Mouse (Mus musculus) hindbrain, embryonic 14.5 days (tissue): ENCODE results near the gene Myod1. TPM values are rescaled to one million over a fixed set of nuclear protein-coding genes. Genes with fewer than 3 reads are reported as not detected.

Experiments
- ATAC-seq: fragments of 200-750 bp; cut with Nextera tagmentation; 2 replicates; pipeline ENCODE4 v1.8.0; 2017; ENCODE audit warnings: moderate number of reproducible peaks, mild to moderate bottlenecking, moderate TSS enrichment, moderate library complexity; ENCODE audit not compliant: low FRiP score
- DNase-seq: peaks from one replicate; pipeline ENCODE4 v3.0.0-alpha.2; 2015; ENCODE audit warnings: low spot score
- H3K27ac ChIP-seq: fragments of 300-500 bp; sonication (generic); 2 replicates; pipeline ENCODE4 v1.5.1; 2014; ENCODE audit warnings: mild to moderate bottlenecking, moderate library complexity
- H3K27me3 ChIP-seq: fragments of 300-500 bp; sonication (generic); 2 replicates; pipeline ENCODE4 v1.6.1; 2014; ENCODE audit warnings: mild to moderate bottlenecking, low read length, mixed read lengths; ENCODE audit not compliant: control insufficient read depth, insufficient read depth
- H3K36me3 ChIP-seq: fragments of 300-500 bp; sonication (generic); replicated peaks from 2 replicates; pipeline ENCODE4 v1.6.1; 2014; ENCODE audit not compliant: control insufficient read depth, insufficient read depth
- H3K4me1 ChIP-seq: fragments of 300-500 bp; sonication (generic); replicated peaks from 2 replicates; pipeline ENCODE4 v1.6.1; 2014; ENCODE audit warnings: antibody characterized with exemption, low read length, mixed read lengths; ENCODE audit not compliant: control insufficient read depth, insufficient read depth
- H3K4me2 ChIP-seq: fragments of 300-500 bp; sonication (generic); replicated peaks from 2 replicates; pipeline ENCODE4 v1.6.1; 2014; ENCODE audit warnings: mild to moderate bottlenecking, moderate library complexity
- H3K4me3 ChIP-seq: fragments of 300-500 bp; sonication (generic); replicated peaks from 2 replicates; pipeline ENCODE4 v1.5.1; 2014; ENCODE audit warnings: mild to moderate bottlenecking, low read length
- H3K9ac ChIP-seq: fragments of 300-500 bp; sonication (generic); 2 replicates; pipeline ENCODE4 v1.6.1; 2014
- H3K9me3 ChIP-seq: fragments of 300-500 bp; sonication (generic); 2 replicates; pipeline ENCODE4 v1.6.1; 2016; ENCODE audit warnings: low read length; ENCODE audit not compliant: control insufficient read depth
- WGBS: fragments of 180-500 bp; shearing (Covaris S2); extraction: QIAGEN DNeasy Blood & Tissue Kit; methylation state at CpG from one replicate; pipeline ENCODE4 v1.1.7; 2014; 5-methylcytosine and 5-hydroxymethylcytosine counted together
- polyA plus RNA-seq: library from polyadenylated mRNA; unstranded; fragments of >200 nt; fragmentation: Nextera tagmentation; extraction: Ambion mirVana; gene quantifications from 2 replicates; pipeline ENCODE4 v1.2.1, GENCODE M21; 2014

Myod1 gene
- polyA plus RNA-seq, 1 experiment from 2014 or later = 0.11 TPM

DNA sequence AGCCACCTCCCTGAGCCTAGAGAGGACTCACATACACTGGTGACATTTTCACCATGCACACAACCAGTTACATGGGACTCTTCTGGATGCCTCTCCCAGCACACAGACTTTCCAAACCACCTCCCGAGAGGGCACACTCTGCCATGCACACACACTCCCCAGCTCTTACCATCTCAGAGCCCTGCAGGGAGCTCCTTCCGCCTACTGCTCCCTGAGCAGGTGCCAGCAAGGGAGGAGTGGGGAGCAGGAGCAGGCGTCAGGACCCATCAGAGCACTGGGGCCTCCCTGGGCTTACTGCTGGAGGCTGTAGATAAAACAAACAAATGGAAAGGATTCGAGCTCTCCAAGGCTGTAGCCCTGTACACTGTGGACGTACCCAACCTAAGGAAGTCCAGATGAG is 45.3 kb downstream of the Myod1 start:
- Histone ChIP-seq H3K4me2 (no peak overlapping the region), H3K27me3 (no peaks in the 10 kb centered on the region), H3K4me3 (no peak overlapping the region), H3K36me3 (no peaks in the 10 kb centered on the region), H3K9me3 (no peaks in the 10 kb centered on the region), H3K27ac (peak overlapping the region; percentile 49), H3K4me1 (peaks cover 32% of the 10 kb centered on the region), H3K9ac (no peak overlapping the region)
- WGBS = 36% methylated on average over 5 of the region's 5 CpGs
- DNase-seq (no peak), ATAC-seq (no peak)

DNA sequence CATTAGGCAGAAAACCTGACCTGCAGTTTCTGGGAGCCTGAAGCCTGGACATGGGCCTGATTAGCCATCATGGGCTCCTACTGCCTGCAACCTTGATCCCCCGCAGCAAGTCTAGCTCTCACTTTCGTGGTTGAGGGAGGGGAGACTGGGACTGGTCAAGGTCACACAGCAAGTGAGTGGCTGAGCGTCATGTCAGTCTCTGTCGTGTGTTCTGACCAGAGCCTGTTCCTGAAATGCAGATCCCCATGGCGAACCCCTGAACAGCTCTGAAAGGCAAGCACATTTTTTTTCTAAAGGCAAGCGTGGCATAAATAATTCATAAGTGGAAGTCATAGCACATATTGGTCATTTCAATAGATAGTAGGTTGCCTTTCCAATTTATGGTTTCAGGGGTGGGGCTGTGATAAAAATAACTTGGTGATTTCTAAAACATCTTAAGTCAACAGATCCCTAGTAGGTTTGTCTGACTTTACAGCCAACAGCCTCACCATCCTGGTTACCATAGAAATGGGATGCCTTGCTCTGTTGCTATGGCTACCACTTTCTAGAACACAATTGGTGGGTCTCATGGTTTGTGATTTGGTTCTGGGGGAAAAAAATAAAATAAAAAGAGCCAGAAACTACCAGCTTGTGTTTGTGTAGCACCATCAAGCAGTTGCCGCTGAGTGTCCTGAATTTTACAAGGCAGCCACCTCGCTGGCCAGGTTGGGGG is 45.9 kb downstream of the Myod1 start:
- WGBS = 20% methylated on average over 8 of the region's 8 CpGs
- peaks cover 31% of the 10 kb centered on the region for H3K4me1 ChIP-seq
- H3K9me3 ChIP-seq = no peaks in the 10 kb centered on the region
- no peaks in the 10 kb centered on the region; the same call in 1 of the 2 replicates for H3K36me3 ChIP-seq
- peak overlapping the region; percentile 31 for H3K4me2 ChIP-seq
- peak overlapping the region; percentile 66 for H3K27ac ChIP-seq
- no peak overlapping the region for H3K9ac ChIP-seq
- H3K27me3 ChIP-seq = no peaks in the 10 kb centered on the region
- H3K4me3 ChIP-seq = no peak overlapping the region
- peak; percentile 56; the same call in 1 of the 2 replicates for ATAC-seq
- DNase-seq = peak; percentile 63

DNA sequence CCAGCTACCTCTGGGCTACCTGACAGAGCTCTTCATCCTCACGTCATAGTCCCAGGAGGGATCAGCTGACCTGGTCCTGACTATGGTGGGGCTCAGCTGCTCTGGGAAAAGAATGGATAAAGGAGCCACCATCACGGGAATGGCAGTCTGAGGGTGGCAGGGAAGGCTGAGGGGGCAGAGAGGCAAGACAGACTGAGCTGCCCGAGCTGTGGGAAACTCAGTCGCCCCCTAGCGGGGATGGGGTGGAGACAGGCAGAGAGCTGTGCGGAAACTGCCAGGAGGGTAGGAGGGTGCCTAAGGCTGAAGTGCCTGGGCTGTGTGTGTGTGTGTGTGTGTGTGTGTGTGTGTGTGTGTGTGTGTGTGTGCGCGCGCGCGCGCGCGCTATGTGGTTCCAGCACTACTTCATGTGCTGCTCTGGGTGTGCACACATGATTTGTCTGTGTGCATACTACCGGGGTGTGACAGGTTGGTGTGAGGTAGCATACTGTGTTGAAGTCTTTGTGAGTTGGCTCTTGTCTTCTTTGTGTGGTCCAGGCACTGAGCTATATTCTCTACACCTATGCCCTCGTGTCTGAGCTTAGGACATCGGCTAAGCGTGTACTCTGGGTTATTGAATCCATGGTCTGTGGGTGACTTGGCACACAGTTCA is 46.6 kb downstream of the Myod1 start:
- Histone ChIP-seq H3K27me3 (no peaks in the 10 kb centered on the region), H3K4me2 (peak overlapping the region; percentile 31), H3K9ac (no peak overlapping the region), H3K27ac (peak overlapping the region; percentile 66), H3K9me3 (no peaks in the 10 kb centered on the region), H3K36me3 (peaks cover 5% of the 10 kb centered on the region; the same call in 1 of the 2 replicates), H3K4me3 (no peak overlapping the region), H3K4me1 (peaks cover 31% of the 10 kb centered on the region)
- 60% methylated on average over 18 of the region's 18 CpGs for WGBS
- DNase-seq (peak; percentile 33), ATAC-seq (peak; percentile 57)

DNA sequence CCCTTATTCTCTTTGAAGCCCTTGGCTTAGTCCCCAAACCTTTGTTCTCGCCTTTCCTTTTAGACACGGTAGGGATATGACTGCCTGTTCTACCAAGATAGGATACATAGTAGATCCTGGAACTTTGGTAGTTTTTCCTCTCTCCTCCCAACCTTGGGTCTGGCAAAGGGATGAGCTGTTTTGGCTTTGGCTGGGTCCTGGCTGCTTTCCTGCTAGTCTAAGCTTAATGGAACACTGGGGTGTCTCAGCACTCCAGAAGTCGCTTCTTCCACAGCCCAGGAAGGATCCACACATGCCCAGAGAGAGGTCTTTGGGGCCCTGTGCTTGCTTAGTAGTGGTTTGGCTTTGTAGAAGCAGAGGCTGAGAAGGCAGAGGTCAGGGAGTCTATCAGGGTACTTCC is 47.7 kb downstream of the Myod1 start:
- DNase-seq (no peak), ATAC-seq (no peak)
- WGBS = 64% methylated on average over 3 of the region's 3 CpGs
- no peaks in the 10 kb centered on the region for H3K27me3 ChIP-seq
- H3K9me3 ChIP-seq = no peaks in the 10 kb centered on the region
- H3K36me3 ChIP-seq = peaks cover 9% of the 10 kb centered on the region; the same call in 1 of the 2 replicates
- H3K4me1 ChIP-seq = peaks cover 31% of the 10 kb centered on the region
- no peak overlapping the region for H3K4me2 ChIP-seq
- no peak overlapping the region for H3K27ac ChIP-seq
- no peak overlapping the region for H3K4me3 ChIP-seq
- H3K9ac ChIP-seq = no peak overlapping the region

DNA sequence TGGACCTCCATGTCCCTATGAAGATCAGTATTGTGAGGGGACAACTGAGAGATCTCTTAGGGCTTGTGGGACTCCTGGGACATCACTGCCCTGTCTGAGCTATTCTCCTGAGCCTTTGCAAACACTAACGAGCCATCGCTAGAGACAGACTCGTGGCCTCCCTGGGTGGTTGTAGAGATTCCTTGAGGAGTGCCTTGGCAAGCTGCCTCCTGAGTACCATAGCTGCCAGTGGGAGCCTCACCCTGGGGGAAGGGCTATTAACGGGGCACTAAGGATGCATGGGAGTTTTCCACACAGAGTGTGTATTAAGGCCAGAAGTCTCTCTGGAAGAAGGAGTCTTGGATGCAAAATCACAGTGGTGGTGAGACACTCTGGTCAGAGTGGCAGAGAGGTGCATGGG is 48.7 kb downstream of the Myod1 start:
- H3K9me3 ChIP-seq = no peaks in the 10 kb centered on the region
- H3K27me3 ChIP-seq = no peaks in the 10 kb centered on the region
- H3K27ac ChIP-seq = no peak overlapping the region
- no peak overlapping the region for H3K4me3 ChIP-seq
- ATAC-seq (no peak), DNase-seq (no peak)
- WGBS = 51% methylated on average over 4 of the region's 4 CpGs
- no peak overlapping the region for H3K9ac ChIP-seq
- peaks cover 31% of the 10 kb centered on the region for H3K4me1 ChIP-seq
- no peak overlapping the region for H3K4me2 ChIP-seq
- H3K36me3 ChIP-seq = peaks cover 9% of the 10 kb centered on the region; the same call in 1 of the 2 replicates

Other genes with a start within 250 kb of the Myod1 start
- 10.6 and 13.8 TPM in 2 replicates for gene Abcc8, start 196.4 kb upstream of the Myod1 start, polyA plus RNA-seq
- 1.2 and 1.8 TPM in 2 replicates for gene Ush1c, start 138.0 kb upstream of the Myod1 start, polyA plus RNA-seq
- gene Otog, start 135.5 kb upstream of the Myod1 start, polyA plus RNA-seq = 0.11 and 0.13 TPM in 2 replicates
- 16.6 and 20.8 TPM in 2 replicates for gene Kcnc1, start 20.0 kb downstream of the Myod1 start, polyA plus RNA-seq